Comparison of ENCODE assay signal across 8 mouse cellular contexts in genomic region chr1:173398323-173398970, GRCm38 (mm10). TPM values are rescaled to one million over a fixed set of nuclear protein-coding genes. Genes with fewer than 3 reads are reported as not detected.
DNase-seq lines count a peak whose midpoint lies in the region; ATAC-seq and TF ChIP-seq lines count a peak whose summit lies in the region.

No protein-coding gene starts in this region.

- no peak overlapping the region for H3K4me3 ChIP-seq in intestine, postnatal 0 days (ENCODE audit: low read depth, low read length)
- no peak overlapping the region for H3K4me3 ChIP-seq in intestine, embryonic 15.5 days (replicated peaks)
- no peak overlapping the region for H3K4me3 ChIP-seq in forebrain, embryonic 15.5 days
- H3K4me3 ChIP-seq in limb, embryonic 11.5 days (ENCODE audit: low read depth, low read length), result no peak overlapping the region
- H3K4me3 ChIP-seq in midbrain, embryonic 15.5 days, result no peak overlapping the region
- H3K4me3 ChIP-seq in spleen, adult 2 months (ENCODE audit: extremely low read depth, insufficient read depth, insufficient read length), result no peak overlapping the region

- no peak overlapping the region for H3K4me2 ChIP-seq in intestine, postnatal 0 days (replicated peaks; ENCODE audit: low read depth)
- H3K4me2 ChIP-seq in intestine, embryonic 15.5 days (replicated peaks), result no peak overlapping the region
- no peak overlapping the region for H3K4me2 ChIP-seq in forebrain, embryonic 15.5 days (replicated peaks)
- no peak overlapping the region for H3K4me2 ChIP-seq in limb, embryonic 11.5 days (ENCODE audit: low read depth, severe bottlenecking)
- no peak overlapping the region for H3K4me2 ChIP-seq in midbrain, embryonic 15.5 days

- no peak overlapping the region for H3K27ac ChIP-seq in intestine, postnatal 0 days (ENCODE audit: low read depth, low read length)
- no peak overlapping the region for H3K27ac ChIP-seq in intestine, embryonic 15.5 days
- H3K27ac ChIP-seq in forebrain, embryonic 15.5 days (replicated peaks), result no peak overlapping the region
- H3K27ac ChIP-seq in limb, embryonic 11.5 days (replicated peaks; ENCODE audit: low read depth, low read length), result no peak overlapping the region
- H3K27ac ChIP-seq in midbrain, embryonic 15.5 days, result no peak overlapping the region
- H3K27ac ChIP-seq in spleen, adult 2 months (ENCODE audit: insufficient read depth, low read length), result no peak overlapping the region

- H3K9ac ChIP-seq in intestine, postnatal 0 days (ENCODE audit: low read depth, low read length), result no peak overlapping the region
- no peak overlapping the region for H3K9ac ChIP-seq in intestine, embryonic 15.5 days
- no peak overlapping the region for H3K9ac ChIP-seq in forebrain, embryonic 15.5 days (replicated peaks)
- H3K9ac ChIP-seq in limb, embryonic 11.5 days (ENCODE audit: low read length), result no peak overlapping the region
- H3K9ac ChIP-seq in midbrain, embryonic 15.5 days, result no peak overlapping the region

- no peaks in the 10 kb centered on the region for H3K36me3 ChIP-seq in intestine, postnatal 0 days (ENCODE audit: control insufficient read depth, insufficient read depth)
- no peaks in the 10 kb centered on the region for H3K36me3 ChIP-seq in intestine, embryonic 15.5 days
- no peaks in the 10 kb centered on the region for H3K36me3 ChIP-seq in forebrain, embryonic 15.5 days
- H3K36me3 ChIP-seq in limb, embryonic 11.5 days (ENCODE audit: control insufficient read depth, insufficient read depth, low read length), result no peaks in the 10 kb centered on the region
- no peaks in the 10 kb centered on the region for H3K36me3 ChIP-seq in midbrain, embryonic 15.5 days (replicated peaks)
- H3K36me3 ChIP-seq in spleen, adult 2 months (ENCODE audit: control insufficient read depth, insufficient read depth, low read length), result no peaks in the 10 kb centered on the region

- no peak for ATAC-seq in intestine, postnatal 0 days
- ATAC-seq in intestine, embryonic 15.5 days, result no peak
- ATAC-seq in forebrain, embryonic 15.5 days (replicated peaks), result peak; percentile 87
- peak; percentile 65; the same call in 1 of the 2 replicates for ATAC-seq in limb, embryonic 11.5 days (ENCODE audit: insufficient number of reproducible peaks, low FRiP score, low TSS enrichment, low read depth)
- ATAC-seq in midbrain, embryonic 15.5 days (replicated peaks), result peak; percentile 91

- peak; percentile 30 for DNase-seq in cerebellum, adult 11-12 months
- DNase-seq in kidney, adult 9 months, result peak; percentile 61
- peak; percentile 81 for DNase-seq in limb, embryonic 11.5 days (ENCODE audit: low spot score)
- DNase-seq in spleen, adult 2 months (ENCODE audit: low read depth in 1 of 2, low spot score in 2 of 2), result peak; percentile 45 to 70

- H3K27me3 ChIP-seq in intestine, postnatal 0 days (replicated peaks; ENCODE audit: control insufficient read depth, insufficient read depth, low read length), result no peaks in the 10 kb centered on the region
- no peaks in the 10 kb centered on the region for H3K27me3 ChIP-seq in intestine, embryonic 15.5 days (replicated peaks)
- H3K27me3 ChIP-seq in forebrain, embryonic 15.5 days, result no peaks in the 10 kb centered on the region
- H3K27me3 ChIP-seq in limb, embryonic 11.5 days (ENCODE audit: control insufficient read depth, insufficient read depth, low read length), result no peaks in the 10 kb centered on the region
- H3K27me3 ChIP-seq in midbrain, embryonic 15.5 days (replicated peaks), result no peaks in the 10 kb centered on the region
- H3K27me3 ChIP-seq in spleen, adult 2 months (ENCODE audit: control insufficient read depth, insufficient read depth, low read length), result no peaks in the 10 kb centered on the region

- H3K4me1 ChIP-seq in intestine, postnatal 0 days (replicated peaks; ENCODE audit: control insufficient read depth, insufficient read depth, low read length), result no peaks in the 10 kb centered on the region
- H3K4me1 ChIP-seq in intestine, embryonic 15.5 days (replicated peaks), result no peaks in the 10 kb centered on the region
- no peaks in the 10 kb centered on the region for H3K4me1 ChIP-seq in forebrain, embryonic 15.5 days
- H3K4me1 ChIP-seq in limb, embryonic 11.5 days (ENCODE audit: control insufficient read depth, insufficient read depth, low read length), result no peaks in the 10 kb centered on the region
- H3K4me1 ChIP-seq in midbrain, embryonic 15.5 days, result no peaks in the 10 kb centered on the region
- no peaks in the 10 kb centered on the region for H3K4me1 ChIP-seq in spleen, adult 2 months (ENCODE audit: control insufficient read depth, insufficient read depth, insufficient read length)

- WGBS in intestine, postnatal 0 days, result 30% methylated on average over 3 of the region's 3 CpGs
- 37% methylated on average over 3 of the region's 3 CpGs for WGBS in intestine, embryonic 15.5 days
- 46% methylated on average over 3 of the region's 3 CpGs for WGBS in forebrain, embryonic 15.5 days
- WGBS in limb, embryonic 11.5 days, result 24% methylated on average over 3 of the region's 3 CpGs
- 33% methylated on average over 3 of the region's 3 CpGs for WGBS in midbrain, embryonic 15.5 days
- WGBS in spleen, adult 2 months, result 36% methylated on average over 3 of the region's 3 CpGs

- no peak for TF ChIP-seq POLR2A in spleen, adult 2 months (IDR thresholded peaks at IDR 0.05; ENCODE audit: low read depth, low read length)

- TF ChIP-seq CTCF in intestine, postnatal 0 days (IDR thresholded peaks at IDR 0.05; ENCODE audit: low read depth), result peak; percentile 84
- TF ChIP-seq CTCF in spleen, adult 2 months (IDR thresholded peaks at IDR 0.05; ENCODE audit: extremely low read depth, insufficient read depth, insufficient read length, insufficient replicate concordance), result peak; percentile 38; the same call in 1 of the 2 replicates

- H3K9me3 ChIP-seq in intestine, postnatal 0 days (ENCODE audit: control insufficient read depth), result no peaks in the 10 kb centered on the region
- H3K9me3 ChIP-seq in intestine, embryonic 15.5 days, result no peaks in the 10 kb centered on the region
- no peaks in the 10 kb centered on the region for H3K9me3 ChIP-seq in forebrain, embryonic 15.5 days
- no peaks in the 10 kb centered on the region for H3K9me3 ChIP-seq in limb, embryonic 11.5 days (ENCODE audit: control insufficient read depth, low read length)
- H3K9me3 ChIP-seq in midbrain, embryonic 15.5 days, result no peaks in the 10 kb centered on the region

RNA-seq across cellular contexts. Expression of gene Cadm3, which starts 31.0 kb away (rescaled TPM):
- 0.85 and 1.2 TPM in 2 replicates for polyA plus RNA-seq in intestine, postnatal 0 days (2015; fragmentation: Nextera tagmentation; extraction: Ambion mirVana)
- 2.2 and 2.4 TPM in 2 replicates for polyA plus RNA-seq in intestine, embryonic 15.5 days (2015; fragmentation: Nextera tagmentation; extraction: Ambion mirVana)
- 38.1 and 39.7 TPM in 2 replicates for polyA plus RNA-seq in forebrain, embryonic 15.5 days (2015; fragmentation: Nextera tagmentation; extraction: Ambion mirVana)
- 1.1 and 1.4 TPM in 2 replicates for polyA plus RNA-seq in limb, embryonic 11.5 days (2014; fragmentation: Nextera tagmentation; extraction: Ambion mirVana)
- polyA plus RNA-seq in midbrain, embryonic 15.5 days (2015; fragmentation: Nextera tagmentation; extraction: Ambion mirVana), result 76.6 and 83.1 TPM in 2 replicates
- 5.1 and 9.6 TPM in 2 replicates for polyA plus RNA-seq in spleen, adult 2 months (2012; rRNA removed)

RNA-seq across cellular contexts. Expression of gene Aim2, which starts 47.8 kb away (rescaled TPM):
- 2.0 and 3.1 TPM in 2 replicates for polyA plus RNA-seq in intestine, postnatal 0 days (2015; fragmentation: Nextera tagmentation; extraction: Ambion mirVana)
- 3.7 and 4.4 TPM in 2 replicates for polyA plus RNA-seq in intestine, embryonic 15.5 days (2015; fragmentation: Nextera tagmentation; extraction: Ambion mirVana)
- 3.5 and 4.3 TPM in 2 replicates for polyA plus RNA-seq in forebrain, embryonic 15.5 days (2015; fragmentation: Nextera tagmentation; extraction: Ambion mirVana)
- polyA plus RNA-seq in limb, embryonic 11.5 days (2014; fragmentation: Nextera tagmentation; extraction: Ambion mirVana), result 1.2 and 2.5 TPM in 2 replicates
- polyA plus RNA-seq in midbrain, embryonic 15.5 days (2015; fragmentation: Nextera tagmentation; extraction: Ambion mirVana), result 1.5 TPM in 2 replicates
- polyA plus RNA-seq in spleen, adult 2 months (2012; rRNA removed), result 10.0 and 10.4 TPM in 2 replicates

Comparison
In these comparisons a context has a peak if more than half of its experiments do, and no peak if none do; other contexts are left out.
1. ATAC-seq: peak in forebrain, embryonic 15.5 days (single experiment), limb, embryonic 11.5 days (single experiment) and midbrain, embryonic 15.5 days (single experiment); none in intestine, postnatal 0 days (single experiment) and intestine, embryonic 15.5 days (single experiment).
2. DNase-seq: peak in every context shown above with its lines; median percentile 81 in limb, embryonic 11.5 days; 61 in kidney, adult 9 months; 58 in spleen, adult 2 months; 30 in cerebellum, adult 11-12 months.